Mouse (Mus musculus) c-Kit-positive CD71-positive TER-119-positive erythroid progenitor cells, embryonic 14.5 days (primary cell): ENCODE measurements around the gene Eng.
A peak's percentile ranks its signal among the peaks of the same experiment; 100 is the strongest.

Experiments used
- DNase-seq: peaks from one replicate; pipeline ENCODE4 v3.0.0-alpha.2; 2013; ENCODE audit warnings: low spot score

Gene Eng

DNA sequence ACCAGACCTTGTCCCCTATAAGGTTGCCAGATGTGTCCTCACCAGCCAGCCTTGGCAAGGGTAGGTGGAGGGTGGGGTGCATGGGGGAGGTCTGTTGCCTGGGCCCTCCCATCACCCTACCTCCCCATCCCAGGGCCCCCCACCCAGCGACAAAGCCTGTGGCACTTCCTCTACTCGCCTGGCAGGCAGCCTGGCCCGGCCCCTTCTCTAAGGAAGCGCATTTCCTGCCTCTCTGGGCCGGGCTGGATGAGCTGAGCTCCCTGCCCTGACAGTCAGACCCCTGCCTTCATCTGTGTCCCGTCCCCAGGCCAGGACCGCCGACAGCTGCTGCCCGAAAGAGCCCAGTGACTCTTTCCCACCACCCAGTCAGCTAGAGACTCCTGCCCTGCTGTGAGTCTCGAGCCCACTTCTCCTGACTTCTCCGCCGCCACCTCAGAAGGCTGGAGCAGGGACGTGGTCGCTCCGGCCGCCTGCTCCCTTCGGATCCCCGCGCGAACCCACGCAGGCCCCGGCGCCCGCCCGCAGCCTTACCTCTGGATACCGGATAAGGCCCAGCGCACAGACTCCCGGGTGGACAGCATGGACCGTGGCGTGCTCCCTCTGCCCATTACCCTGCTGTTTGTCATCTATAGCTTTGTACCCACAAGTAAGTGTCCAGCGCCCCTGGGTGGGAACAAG lies at the start of gene Eng:
TSS of gene Eng (plus strand) at position 217 of the 678 bp plus-strand sequence.
- no peak for DNase-seq

DNA sequence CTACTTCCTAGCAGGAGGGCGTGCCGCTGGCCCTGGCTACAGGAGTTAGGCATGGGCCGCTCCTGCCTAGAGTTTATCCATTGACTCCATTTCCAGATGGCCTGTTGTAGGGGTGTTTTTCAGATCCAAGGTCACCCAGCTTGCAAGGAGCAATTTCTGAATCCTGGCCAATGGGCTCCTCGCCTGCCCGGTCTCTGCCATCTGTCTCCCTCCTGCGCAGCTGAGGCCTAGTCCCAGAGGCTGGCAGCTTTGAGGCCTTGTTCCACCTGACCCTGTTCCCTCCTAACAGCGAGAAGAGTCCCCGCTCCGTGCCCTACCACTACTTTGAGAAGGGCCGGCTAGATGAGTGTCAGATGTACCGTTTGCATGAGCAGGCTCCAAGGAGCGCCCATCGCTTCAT lies 49.7 kb upstream of the Eng start:
- DNase-seq = no peak

DNA sequence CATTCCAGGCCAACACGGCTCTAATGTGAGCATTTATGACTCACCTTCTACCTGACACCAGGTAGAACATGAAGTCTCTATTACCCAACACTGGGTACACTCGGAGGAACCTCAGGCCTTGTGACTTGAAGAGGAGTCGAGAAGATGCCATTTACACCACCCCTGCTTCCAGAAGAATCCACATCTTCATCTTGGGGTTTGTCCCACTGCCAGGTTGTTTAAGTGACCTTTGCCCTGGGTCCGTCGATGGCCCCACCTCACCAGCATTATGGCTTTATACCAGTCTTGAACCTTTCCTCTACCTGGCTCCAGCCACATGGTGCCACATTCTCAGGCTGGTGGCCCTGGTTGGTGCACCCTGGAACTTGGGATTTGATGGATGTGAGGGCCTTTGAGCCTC lies 49.1 kb upstream of the Eng start:
- no peak for DNase-seq

DNA sequence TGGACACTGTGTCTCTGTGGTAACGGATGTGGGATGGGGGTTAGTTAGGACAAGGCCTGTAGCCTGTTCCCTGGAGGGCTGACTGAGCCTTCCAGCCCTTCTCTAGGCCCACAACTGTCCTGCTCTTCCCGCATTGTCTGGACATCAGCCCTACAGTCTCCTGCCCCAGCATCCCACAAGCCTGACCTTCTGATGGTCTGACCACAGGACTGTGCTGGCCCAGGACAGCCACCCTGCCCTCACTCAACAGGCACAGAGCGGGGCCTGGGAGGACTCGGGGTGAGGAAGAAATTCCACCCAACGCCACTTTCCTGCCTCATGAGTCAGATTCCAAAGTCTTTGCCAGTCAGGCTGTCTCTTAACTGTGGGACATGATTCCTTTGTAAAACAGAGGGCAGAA lies 48.7 kb upstream of the Eng start:
- DNase-seq = no peak

DNA sequence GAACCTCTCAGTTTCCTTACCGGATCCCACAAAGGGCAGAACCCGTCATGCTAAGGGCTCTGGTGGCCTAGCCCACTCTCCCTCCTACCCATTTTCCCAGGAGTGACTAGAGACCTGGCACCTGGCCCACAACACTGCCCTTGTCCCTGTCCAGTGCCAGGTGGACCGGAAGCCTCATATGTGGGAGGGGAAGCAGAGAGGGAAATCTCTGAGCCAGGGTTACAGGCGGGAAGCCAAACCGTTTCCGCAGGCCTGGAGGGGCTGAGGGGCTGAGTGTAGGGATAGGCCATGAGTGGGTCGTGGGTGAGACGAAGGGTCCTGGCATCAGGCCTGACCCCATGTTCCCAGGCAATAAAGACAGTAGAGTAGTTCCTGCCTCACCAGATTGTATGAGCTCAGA lies 47.9 kb upstream of the Eng start:
- no peak for DNase-seq

DNA sequence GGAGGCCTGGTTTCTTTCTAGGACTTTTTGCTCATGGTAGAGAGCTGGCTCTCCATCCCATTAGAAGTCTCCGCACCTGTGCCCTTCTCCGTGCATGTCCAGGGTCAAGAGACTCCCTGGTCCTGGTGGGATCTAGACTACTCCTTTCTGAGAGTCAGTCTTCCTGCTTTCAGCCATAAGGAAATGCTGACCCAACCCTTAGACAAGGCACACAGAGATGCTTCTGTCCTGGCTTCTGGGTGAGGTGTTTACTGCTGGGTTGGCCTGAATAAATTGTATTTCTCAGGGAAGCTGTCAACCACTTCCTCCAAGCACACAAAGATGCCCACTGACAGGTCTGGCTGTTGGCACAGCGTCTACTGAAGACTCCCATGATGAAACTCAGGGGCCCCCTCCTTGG lies 47.0 kb upstream of the Eng start, which contains the start of gene St6galnac6:
TSS of gene St6galnac6 (plus strand) at position 301 of the 400 bp plus-strand sequence.
- no peak for DNase-seq

DNA sequence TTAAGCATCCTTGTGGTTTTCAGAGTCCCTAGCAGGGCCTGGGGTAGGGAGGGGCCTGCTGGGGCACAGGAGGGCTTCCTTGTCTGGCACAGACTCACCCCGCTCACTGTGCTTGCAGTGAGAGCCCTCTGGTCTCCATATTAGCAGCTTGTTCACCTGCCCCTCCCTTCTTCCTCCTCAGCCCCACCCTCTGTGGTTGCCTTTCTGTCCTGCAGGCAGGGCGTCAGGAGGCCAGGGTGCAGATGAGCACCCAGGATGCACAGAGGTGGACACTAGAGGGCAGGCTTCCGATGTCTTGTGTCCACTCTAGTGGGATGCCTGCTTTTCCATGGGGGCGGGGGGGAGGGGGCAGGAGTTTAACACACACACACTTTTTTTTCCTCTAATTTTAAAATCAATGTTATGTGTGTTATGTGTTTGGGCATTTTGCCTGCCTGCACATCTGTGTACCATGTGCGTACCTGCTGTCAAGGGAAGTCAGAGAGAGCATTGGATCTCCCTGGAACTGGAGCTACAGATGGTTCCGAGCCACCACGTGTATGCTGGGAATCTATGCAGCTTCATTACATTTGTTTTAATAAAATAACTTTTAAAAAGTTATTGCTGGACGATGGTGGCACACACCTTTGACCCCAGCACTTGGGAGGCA lies 44.9 kb upstream of the Eng start:
- DNase-seq = peak; percentile 62

DNA sequence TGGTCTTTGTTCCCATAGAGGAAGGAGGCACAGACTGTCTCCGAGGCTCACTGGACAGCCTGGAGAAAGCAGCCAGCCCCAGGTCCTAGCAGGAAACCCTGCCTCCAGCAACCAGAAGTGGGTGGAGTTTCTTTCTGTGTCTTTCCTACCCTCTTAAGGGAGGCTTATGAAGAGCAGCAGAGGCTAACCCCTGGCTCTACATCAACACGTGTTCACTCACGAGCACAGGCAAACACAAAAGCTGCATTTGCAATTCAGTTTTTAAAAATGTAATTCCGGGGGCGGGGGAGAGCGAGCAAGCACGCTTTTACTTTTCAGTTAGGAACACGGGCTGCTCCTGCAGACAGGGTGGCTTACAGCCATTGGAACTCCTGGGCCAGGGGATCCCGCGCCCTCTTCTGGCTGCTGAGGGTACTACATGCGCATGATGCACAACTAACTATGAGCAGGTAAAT lies 43.8 kb upstream of the Eng start:
- DNase-seq = peak; percentile 75

DNA sequence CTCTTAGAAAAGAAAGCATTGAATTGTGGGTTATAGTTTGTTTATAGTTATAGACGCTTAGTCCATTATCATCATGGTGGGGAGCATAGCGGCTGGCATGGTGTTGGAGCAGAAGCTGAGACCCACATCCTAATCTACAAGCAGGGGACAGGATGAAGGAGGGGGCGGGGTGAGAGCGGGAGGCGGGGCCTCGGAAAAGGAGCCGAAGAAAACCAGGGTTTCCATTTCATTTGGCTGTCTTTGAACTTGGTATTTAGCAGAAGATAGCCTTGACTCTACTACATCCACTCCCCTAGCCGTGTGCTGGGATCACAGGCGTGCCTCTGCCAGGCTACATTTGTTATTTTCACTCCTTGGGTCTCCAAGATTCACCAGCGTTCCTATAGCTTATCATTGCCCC lies 41.8 kb upstream of the Eng start:
- DNase-seq = no peak

DNA sequence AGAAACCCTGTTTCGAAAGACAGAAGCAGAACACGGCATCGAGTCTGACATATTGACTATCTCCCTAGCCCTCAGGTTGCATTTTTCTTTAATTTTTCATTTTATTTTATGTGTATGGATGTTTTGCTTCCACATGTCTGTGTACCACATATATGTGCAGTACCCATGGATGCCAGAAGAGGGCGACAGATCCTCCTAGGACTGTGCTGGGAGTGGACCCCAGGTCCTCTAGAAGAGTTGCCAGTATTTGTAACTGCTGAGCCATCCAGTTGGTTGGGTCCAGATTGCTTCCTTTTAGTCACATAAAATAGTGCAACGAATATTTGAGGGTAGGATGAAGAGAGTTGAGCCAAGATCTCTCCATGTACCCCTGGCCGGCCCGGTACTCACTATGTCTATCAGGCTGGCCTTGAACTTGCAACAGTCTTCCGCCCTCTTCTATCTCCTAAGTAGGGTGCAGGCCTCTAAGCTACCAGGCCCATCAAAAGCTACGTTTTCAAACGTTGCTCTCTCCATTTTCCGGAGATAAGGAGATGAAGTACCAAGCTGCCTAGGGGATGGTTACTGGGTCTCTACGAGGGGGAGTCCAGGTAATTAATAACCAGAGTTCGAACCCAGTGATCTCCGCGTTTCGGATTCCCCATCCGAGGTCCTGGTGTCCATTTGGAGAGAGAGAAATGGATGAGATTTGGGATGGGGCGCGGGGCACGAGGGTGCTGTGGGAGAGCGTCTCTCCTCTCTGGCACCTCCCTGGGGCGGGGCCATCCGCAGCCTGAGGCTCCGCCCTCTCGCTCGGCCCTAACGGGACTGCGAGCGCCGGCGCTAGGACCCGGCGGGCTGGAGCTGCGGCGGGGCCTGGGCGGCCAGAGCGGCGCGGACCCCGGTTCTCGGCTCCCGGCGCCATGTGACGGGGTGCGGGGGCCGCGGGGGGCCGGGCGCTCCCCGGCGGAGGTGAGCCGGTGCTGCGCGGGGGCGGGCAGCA lies 39.9 kb upstream of the Eng start:
- peak; percentile 82 for DNase-seq

DNA sequence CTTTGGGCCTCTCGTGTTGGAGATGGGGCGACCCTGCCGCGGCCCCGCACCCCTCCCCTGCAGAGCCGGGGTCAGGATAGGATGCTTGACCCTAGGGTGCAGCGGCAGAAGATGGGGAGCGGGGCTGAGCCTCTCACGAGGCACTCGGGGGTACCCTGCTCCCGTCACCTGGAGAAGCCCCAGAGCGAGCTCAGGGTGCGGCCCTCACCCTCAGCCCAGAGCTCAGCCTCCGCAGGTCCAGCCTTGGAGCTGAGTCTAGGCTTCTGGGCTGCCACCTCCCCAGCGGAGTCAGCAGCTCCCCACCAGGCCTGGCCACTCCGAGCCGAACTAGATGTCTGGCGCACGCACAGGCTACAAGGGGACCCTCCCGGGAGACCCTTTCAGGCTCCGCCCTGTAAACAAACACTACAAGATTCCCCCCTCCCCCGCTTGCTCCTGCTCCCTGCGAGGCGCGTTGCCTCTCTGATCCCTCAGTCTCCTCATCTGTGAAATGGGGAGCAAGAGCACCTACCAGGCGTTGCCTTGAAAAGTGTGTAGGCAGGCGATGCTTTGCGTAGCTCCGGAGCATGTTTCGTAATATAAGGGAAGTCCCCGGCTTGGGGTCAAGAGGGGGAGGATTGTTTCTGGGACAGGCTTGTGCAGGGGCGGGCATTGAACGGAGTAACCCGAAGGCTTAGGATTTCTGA lies 39.0 kb upstream of the Eng start:
- peak; percentile 56 for DNase-seq

DNA sequence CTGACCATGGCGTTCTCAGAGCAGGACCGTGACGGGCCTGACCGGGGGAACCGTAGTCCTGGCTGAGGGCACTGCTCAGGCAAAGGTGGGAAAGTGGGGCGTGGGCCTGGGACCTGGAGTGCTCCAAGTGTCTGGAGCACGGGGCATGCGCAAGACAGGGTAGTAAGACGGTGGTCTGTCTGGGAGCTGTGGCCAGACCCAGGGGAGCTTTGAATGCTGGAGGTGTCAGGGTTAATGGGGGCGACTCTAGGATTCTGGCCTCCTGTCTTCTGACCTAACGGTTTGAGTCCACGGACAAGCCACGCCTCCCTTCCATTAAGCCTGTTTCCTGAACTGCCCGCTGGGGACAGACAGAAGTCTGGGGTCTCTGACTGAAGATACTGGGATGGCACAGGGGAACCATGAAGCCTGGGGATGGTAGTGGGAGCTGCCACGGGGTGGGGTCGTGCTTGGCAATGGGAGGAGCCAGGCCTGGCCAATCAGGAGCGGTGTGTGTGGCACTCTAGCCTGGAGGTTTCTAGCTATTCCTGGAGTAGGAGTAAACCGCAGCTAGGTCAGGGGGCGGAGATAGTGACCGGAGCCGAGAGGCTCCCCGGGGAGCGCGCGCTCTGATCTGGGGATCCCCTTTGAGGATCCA lies 38.1 kb upstream of the Eng start:
- DNase-seq = peak; percentile 77

DNA sequence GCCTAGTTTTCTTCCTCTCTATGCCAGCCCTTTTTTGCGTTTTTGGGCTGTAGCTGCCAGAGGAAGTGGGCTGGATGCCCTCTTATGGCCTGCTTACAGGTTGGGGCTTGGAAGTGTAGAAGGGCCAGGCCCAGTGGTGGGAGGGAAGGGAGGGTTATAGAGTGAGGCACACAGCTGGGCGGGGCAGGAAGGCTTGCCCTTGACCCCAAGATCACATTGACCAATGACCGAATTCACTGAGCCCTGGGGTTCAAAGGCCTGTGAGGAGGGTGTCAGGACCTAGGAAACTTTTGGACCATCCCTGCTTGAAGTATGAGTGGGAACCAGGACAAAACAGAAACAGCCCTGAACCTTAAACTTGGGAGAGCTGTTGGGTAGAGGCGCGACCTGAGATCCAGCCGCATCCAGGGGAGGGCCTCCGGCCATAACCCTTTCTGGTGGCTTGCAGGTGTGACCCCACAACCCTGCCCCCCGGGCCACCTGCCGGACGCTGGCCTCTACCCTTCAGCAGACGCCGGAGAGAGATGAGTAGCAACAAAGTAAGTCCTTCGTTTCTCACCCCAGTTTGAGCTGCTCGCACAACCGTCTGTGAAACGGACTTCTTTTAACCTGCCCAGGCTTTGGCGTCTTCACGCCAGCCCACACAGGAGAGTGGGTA lies 37.5 kb upstream of the Eng start:
- DNase-seq = no peak

DNA sequence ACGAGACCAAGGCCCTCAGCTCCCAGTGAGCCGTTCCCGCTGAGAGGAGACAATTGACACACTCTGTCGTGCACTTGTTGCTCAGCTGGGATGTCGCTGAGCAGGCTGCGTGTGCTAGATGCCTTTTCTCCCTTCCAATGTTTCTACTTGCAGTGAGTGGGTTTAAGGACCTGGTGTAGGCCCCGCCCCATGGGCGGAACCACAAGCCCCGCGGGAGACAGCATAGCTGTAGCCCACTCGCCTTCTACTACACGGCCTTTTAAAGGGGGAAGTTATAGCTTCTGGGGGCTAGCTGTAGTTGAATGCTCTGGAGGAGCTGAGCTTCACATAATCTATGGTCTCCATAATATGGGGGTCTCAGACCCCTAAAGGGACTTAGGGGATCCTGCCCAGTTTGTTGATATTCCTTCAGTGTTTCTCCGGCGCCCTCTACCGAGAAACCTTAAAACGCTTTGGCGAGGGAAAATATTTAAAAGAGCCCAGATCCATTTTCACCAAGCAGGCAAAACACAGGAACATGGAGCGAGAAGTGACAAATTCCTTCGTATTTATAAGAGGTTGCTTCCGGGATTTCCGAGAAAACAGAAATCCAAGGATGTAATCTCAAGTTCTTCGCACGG lies 35.7 kb upstream of the Eng start:
- peak; percentile 47 for DNase-seq

DNA sequence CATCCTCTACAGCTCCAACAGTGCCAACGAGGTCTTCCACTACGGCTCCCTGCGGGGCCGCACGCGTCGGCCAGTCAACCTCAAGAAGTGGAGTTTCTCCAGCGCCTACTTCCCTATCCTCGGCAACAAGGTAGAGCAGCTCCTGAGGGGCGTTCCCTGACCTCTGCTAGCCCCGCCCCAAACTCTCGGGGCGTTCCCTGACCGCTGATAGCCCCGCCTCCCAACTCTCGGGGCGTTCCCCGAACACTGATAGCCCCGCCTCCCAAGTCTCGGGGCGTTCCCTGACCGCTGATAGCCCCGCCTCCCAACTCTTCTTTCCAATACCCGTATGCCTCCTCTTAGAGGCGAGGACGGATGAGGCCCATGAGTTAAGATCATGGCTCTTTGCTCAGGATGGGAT lies 34.1 kb upstream of the Eng start:
- DNase-seq = no peak

DNA sequence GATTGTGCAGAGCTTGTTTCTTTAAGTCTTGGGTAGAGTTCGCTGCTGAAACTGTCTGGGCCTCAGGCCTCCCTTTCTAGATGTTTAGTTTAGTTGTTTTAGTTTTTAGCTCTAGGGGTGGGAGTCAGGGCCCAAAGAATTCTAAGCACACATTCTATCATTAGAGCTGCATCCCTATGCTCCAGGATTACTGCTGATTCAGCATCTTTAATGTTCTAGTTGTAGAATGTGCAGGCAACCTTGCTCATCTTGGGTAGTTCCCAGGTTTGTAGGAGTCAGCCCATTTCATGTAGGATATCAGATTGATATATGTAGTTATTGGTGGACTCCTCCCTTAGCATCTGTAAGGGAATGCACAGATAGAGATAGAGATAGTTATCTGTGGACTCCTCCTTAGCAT lies 29.3 kb upstream of the Eng start:
- DNase-seq = no peak

DNA sequence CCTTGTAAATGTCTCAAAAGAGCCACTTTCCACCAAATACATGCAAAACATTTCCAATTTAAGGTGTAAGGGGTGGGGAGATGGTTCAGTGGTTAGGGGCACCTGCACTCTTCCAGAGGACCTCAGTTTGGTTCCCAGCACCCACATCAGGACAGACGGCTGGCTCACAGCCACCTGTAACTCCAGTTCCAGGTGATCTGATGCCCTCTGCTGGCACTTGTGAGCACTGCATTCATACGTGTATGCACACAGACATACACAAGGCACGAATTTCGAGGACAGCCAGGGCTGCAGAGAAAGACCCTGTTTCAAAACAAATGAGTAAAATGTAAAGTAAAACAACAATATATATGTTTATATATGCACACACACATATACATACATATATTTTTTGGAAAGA lies 28.8 kb upstream of the Eng start:
- DNase-seq = no peak

DNA sequence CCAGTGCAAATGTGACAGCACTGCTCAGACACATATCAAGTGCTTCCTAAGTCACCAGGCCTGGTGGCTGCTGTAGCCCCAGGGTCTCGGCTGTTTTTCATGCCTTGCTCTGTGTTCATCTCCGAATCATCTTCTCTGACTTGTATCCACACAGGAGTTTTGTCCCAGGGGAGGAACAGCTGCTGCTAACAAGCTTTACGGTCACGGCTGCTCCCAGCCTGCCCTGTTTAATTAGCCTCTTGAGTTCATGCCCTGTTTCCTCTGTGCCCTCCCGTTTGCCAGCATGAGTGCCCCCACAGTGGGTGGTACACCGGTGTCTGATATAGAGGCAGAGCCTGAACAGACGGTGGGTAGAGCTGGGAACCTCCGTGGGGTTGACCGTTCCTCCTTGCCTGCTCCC lies 28.3 kb upstream of the Eng start:
- DNase-seq = no peak

DNA sequence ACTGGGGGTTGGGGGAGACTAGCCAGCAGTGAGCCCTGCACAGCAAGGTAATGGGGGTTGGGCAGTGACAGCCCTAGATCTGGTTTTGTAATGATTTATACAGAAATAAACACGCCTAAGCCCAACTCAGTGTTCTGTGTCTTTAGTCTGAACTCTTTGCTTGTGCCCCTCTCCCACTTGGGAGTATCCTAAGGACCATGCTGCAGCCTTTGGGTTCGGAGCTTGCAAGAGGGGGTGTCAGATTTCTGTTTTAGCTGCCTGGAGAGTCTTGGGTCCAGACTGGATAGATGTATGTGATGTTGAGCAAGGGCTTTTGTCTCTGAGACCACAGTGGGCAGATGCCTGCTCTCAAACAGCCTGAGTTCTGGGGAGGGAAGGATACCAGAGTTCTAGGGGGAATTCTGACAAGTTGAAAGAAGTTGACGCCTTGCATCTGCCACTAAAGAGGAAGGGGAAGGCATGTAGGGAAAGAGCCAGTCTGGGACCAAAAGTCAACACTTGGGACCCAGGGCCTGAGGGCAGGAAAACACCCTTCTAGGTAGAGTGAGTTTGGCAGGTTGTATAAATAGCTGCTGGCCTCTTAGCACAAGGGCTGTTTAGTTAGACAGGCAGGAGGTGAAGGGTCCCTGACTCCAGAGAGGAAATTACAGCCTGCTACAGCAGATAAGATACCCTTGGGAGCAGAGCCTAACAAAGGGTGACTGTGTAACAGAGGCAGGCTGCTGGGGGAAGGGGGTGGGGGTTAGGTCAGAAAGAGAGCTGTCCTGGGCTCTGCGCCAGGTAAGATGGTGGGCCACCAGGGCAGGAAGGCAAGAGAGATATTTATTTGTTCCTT lies 25.5 kb upstream of the Eng start:
- DNase-seq = no peak

DNA sequence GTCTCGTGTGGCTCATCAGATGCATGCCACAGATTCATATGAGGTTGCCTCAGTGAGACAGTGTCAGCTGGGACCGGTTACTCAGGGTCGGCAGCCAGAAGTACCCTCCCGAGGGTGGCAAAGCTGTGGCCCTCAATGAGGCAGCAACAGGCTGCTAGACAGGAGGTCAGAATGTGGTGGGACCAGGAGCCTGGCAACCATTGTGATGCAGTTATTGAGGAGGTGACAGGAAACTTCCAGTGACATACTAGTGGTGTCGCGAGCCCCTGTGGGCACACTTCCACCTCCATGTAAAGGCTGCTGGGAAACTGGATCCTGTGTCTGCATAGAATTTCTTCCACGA lies 24.9 kb upstream of the Eng start, which contains the start of gene Ak1:
TSS of gene Ak1 (plus strand) at position 242 of the 343 bp plus-strand sequence.
- DNase-seq = no peak
